Mouse (Mus musculus): ENCODE results near the gene Serpina3a. TPM values are rescaled to one million over a fixed set of nuclear protein-coding genes. Genes with fewer than 3 reads are reported as not detected.

Serpina3a gene
- total and polyA plus RNA-seq, 3 experiments, result not detected

GRCm38 (mm10) chr12:104143286-104143685 is 30.8 kb downstream of the Serpina3a start:
- no peak for DNase-seq

GRCm38 (mm10) chr12:104145571-104145970 is 33.0 kb downstream of the Serpina3a start:
- DNase-seq, result peak; percentile 43

GRCm38 (mm10) chr12:104151989-104152388 is 39.5 kb downstream of the Serpina3a start:
- DNase-seq, result no peak

GRCm38 (mm10) chr12:104153041-104153645 is 40.6 kb downstream of the Serpina3a start:
- DNase-seq, result peak; percentile 21

GRCm38 (mm10) chr12:104153656-104154055 is 41.1 kb downstream of the Serpina3a start, which contains the start of gene Serpina3c:
TSS of gene Serpina3c (minus strand) at chr12:104153870.
- DNase-seq, result peak; percentile 25

Other genes starting within 250 kb of the Serpina3a start
- gene Serpina1a, start 249.2 kb upstream of the Serpina3a start, total RNA-seq (2021), result 1 to 10 TPM; 1.8 to 9.7 TPM
- gene Serpina1a, start 249.2 kb upstream of the Serpina3a start, polyA plus RNA-seq (2012; rRNA removed), result 1.8 and 5.5 TPM in 2 replicates
- gene Serpina1c, start 207.8 kb upstream of the Serpina3a start, total RNA-seq (2021), result 10 to 100 TPM in 1 of 2 experiments, under 1 TPM in 1; 0.38 to 20.9 TPM
- 0.93 and 3.8 TPM in 2 replicates for gene Serpina1c, start 207.8 kb upstream of the Serpina3a start, polyA plus RNA-seq (2012; rRNA removed)
- gene Serpina1e, start 153.7 kb upstream of the Serpina3a start, total RNA-seq (2021), result 10 to 100 TPM in 1 of 2 experiments, 1 to 10 TPM in 1; 1.9 to 15.5 TPM
- gene Serpina1e, start 153.7 kb upstream of the Serpina3a start, polyA plus RNA-seq (2012; rRNA removed), result 0.15 and 1.0 TPM in 2 replicates
- gene Serpina11, start 122.8 kb upstream of the Serpina3a start, total RNA-seq (2021), result under 1 TPM in 1 of 2 experiments, not detected in 1; 0.63 TPM
- gene Serpina11, start 122.8 kb upstream of the Serpina3a start, polyA plus RNA-seq (2012; rRNA removed), result 0.07 TPM in 1 of 2 replicates, not detected in the other
- gene Serpina9, start 99.0 kb upstream of the Serpina3a start, total RNA-seq (2021), result not detected
- not detected in 2 replicates for gene Serpina9, start 99.0 kb upstream of the Serpina3a start, polyA plus RNA-seq (2012; rRNA removed)
- under 1 TPM; 0.21 to 0.66 TPM for gene Serpina12, start 68.3 kb upstream of the Serpina3a start, total RNA-seq (2021)
- gene Serpina12, start 68.3 kb upstream of the Serpina3a start, polyA plus RNA-seq (2012; rRNA removed), result 0.03 TPM in 1 of 2 replicates, not detected in the other
- under 1 TPM in 1 of 2 experiments, not detected in 1; 0.75 TPM for gene Serpina5, start 11.6 kb upstream of the Serpina3a start, total RNA-seq (2021)
- not detected in 2 replicates for gene Serpina5, start 11.6 kb upstream of the Serpina3a start, polyA plus RNA-seq (2012; rRNA removed)
- gene Serpina3b, start 15.3 kb downstream of the Serpina3a start, total RNA-seq (2021), result 1 to 10 TPM in 1 of 2 experiments, not detected in 1; 1.7 TPM
- 0.35 TPM in 1 of 2 replicates, not detected in the other for gene Serpina3b, start 15.3 kb downstream of the Serpina3a start, polyA plus RNA-seq (2012; rRNA removed)
- gene Serpina3c, start 41.1 kb downstream of the Serpina3a start, total RNA-seq (2021), result 10 to 100 TPM; 20.6 to 23.9 TPM
- 8.6 and 9.8 TPM in 2 replicates for gene Serpina3c, start 41.1 kb downstream of the Serpina3a start, polyA plus RNA-seq (2012; rRNA removed)
- under 1 TPM; 0.24 to 0.29 TPM for gene Serpina3f, start 101.8 kb downstream of the Serpina3a start, total RNA-seq (2021)
- gene Serpina3f, start 101.8 kb downstream of the Serpina3a start, polyA plus RNA-seq (2012; rRNA removed), result 0.04 and 0.10 TPM in 2 replicates
- gene Serpina3g, start 123.5 kb downstream of the Serpina3a start, total RNA-seq (2021), result 1 to 10 TPM; 3.4 to 4.1 TPM
- 5.4 and 11.3 TPM in 2 replicates for gene Serpina3g, start 123.5 kb downstream of the Serpina3a start, polyA plus RNA-seq (2012; rRNA removed)
- under 1 TPM; 0.45 to 0.52 TPM for gene Serpina3i, start 150.4 kb downstream of the Serpina3a start, total RNA-seq (2021)
- gene Serpina3i, start 150.4 kb downstream of the Serpina3a start, polyA plus RNA-seq (2012; rRNA removed), result 0.26 and 0.29 TPM in 2 replicates
- gene Serpina3j, start 201.8 kb downstream of the Serpina3a start, total RNA-seq (2021), result under 1 TPM; 0.20 to 0.83 TPM
- gene Serpina3j, start 201.8 kb downstream of the Serpina3a start, polyA plus RNA-seq (2012; rRNA removed), result not detected in 2 replicates
- 10 to 100 TPM; 23.4 to 37.3 TPM for gene Serpina3k, start 225.8 kb downstream of the Serpina3a start, total RNA-seq (2021)
- gene Serpina3k, start 225.8 kb downstream of the Serpina3a start, polyA plus RNA-seq (2012; rRNA removed), result 0.40 and 0.94 TPM in 2 replicates
- 1 to 10 TPM; 2.5 to 3.8 TPM for gene Serpina3m, start 225.8 kb downstream of the Serpina3a start, total RNA-seq (2021)
- 0.12 and 0.17 TPM in 2 replicates for gene Serpina3m, start 225.8 kb downstream of the Serpina3a start, polyA plus RNA-seq (2012; rRNA removed)

All from adrenal gland, adult 2 months (tissue).